Mouse (Mus musculus): ENCODE results near the gene Slc37a1. TPM values are rescaled to one million over a fixed set of nuclear protein-coding genes. Genes with fewer than 3 reads are reported as not detected.

Gene Slc37a1
- total and polyA plus RNA-seq, 3 experiments, result 14.2 to 15.0 TPM; not detected in 1

DNA sequence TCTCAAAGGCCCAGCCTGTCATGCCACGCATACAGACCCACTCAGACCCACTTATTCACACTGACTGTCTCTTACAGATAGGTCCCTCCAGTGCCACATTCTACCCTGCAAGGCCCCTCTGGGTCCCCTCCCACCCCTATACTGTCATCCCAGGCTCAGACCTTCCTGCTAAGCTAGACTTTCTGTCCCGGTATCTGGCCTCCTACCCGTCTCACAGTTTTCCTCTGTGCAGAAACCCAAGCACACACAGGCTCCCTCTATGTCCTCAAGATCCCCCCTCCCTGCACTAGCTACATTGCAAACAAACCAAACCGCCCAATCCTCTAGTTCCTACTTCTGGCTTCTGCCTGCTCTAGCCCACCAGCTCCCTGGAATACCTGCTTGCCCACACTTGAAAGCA, 8.7 kb upstream of the Slc37a1 start:
- peaks cover 2 to 26% of the 10 kb centered on the region in 2 experiments; a peak in 3 of 4 replicates for H3K4me1 ChIP-seq (ENCODE audit: control insufficient read depth in 1 of 2, insufficient read depth in 2 of 2, low read length in 2 of 2)
- no peaks in the 10 kb centered on the region for H3K9me3 ChIP-seq (replicated peaks; ENCODE audit: insufficient read depth, low read length)
- no peak overlapping the region for H3K9ac ChIP-seq (ENCODE audit: control insufficient read depth, low read depth, low read length, poor library complexity, severe bottlenecking)
- TF ChIP-seq BHLHE40 (IDR thresholded peaks at IDR 0.05; ENCODE audit: borderline replicate concordance, low read depth, low read length), result no peak
- no peak for DNase-seq (ENCODE audit: low read depth, low spot score)
- no peak overlapping the region for H3K4me3 ChIP-seq (ENCODE audit: control insufficient read depth in 1 of 2, insufficient read depth in 1 of 2, low read depth in 2 of 2, low read length in 2 of 2)
- H3K79me2 ChIP-seq (ENCODE audit: control insufficient read depth, insufficient read depth, low read length, poor library complexity), result no peaks in the 10 kb centered on the region
- peaks cover 0 to 14% of the 10 kb centered on the region in 2 experiments; a peak in 2 of 4 replicates for H3K36me3 ChIP-seq (ENCODE audit: control insufficient read depth in 1 of 2, insufficient read depth in 2 of 2, low read length in 2 of 2)
- no peaks in the 10 kb centered on the region; a peak in 1 of 4 replicates for H3K27me3 ChIP-seq (ENCODE audit: control insufficient read depth in 1 of 2, insufficient read depth in 2 of 2, low read length in 2 of 2)
- no peak overlapping the region for H3K27ac ChIP-seq (ENCODE audit: control insufficient read depth, low read depth, low read length)

DNA sequence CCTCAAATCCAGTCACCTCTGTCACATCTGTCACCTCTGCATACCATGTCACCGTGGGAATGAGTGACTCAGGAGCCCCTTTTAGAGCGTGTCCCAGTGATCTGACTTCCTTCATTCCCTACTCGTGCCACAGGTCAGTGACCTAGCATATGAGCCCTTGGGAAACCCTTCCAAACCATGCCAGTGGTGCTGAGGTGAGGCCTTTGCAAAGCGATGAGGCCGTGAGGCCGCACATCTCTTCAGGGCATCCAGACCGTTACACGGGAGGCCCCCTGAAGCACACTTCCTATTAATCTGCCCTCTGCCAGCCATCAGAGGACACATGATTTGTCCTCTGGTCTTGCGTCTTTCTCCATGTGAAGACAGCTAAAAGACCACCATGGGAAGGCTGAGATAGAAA, 7.1 kb upstream of the Slc37a1 start:
- no peak for TF ChIP-seq MAZ (IDR thresholded peaks at IDR 0.05; ENCODE audit: low read depth, low read length)
- no peak for TF ChIP-seq SIN3A (IDR thresholded peaks at IDR 0.05; ENCODE audit: low read length)
- H3K27me3 ChIP-seq (ENCODE audit: control insufficient read depth in 1 of 2, insufficient read depth in 2 of 2, low read length in 2 of 2), result no peaks in the 10 kb centered on the region; a peak in 1 of 4 replicates
- no peaks in the 10 kb centered on the region for H3K79me2 ChIP-seq (ENCODE audit: control insufficient read depth, insufficient read depth, low read length, poor library complexity)
- H3K4me3 ChIP-seq (ENCODE audit: control insufficient read depth in 1 of 2, insufficient read depth in 1 of 2, low read depth in 2 of 2, low read length in 2 of 2), result no peak overlapping the region
- H3K27ac ChIP-seq (ENCODE audit: control insufficient read depth, low read depth, low read length), result no peak overlapping the region
- DNase-seq (ENCODE audit: low read depth, low spot score), result no peak
- no peak overlapping the region for H3K9ac ChIP-seq (ENCODE audit: control insufficient read depth, low read depth, low read length, poor library complexity, severe bottlenecking)
- H3K4me1 ChIP-seq (ENCODE audit: control insufficient read depth in 1 of 2, insufficient read depth in 2 of 2, low read length in 2 of 2), result peaks cover 2 to 26% of the 10 kb centered on the region in 2 experiments; a peak in 3 of 4 replicates
- H3K36me3 ChIP-seq (ENCODE audit: control insufficient read depth in 1 of 2, insufficient read depth in 2 of 2, low read length in 2 of 2), result peaks cover 0 to 14% of the 10 kb centered on the region in 2 experiments; a peak in 2 of 4 replicates
- no peaks in the 10 kb centered on the region for H3K9me3 ChIP-seq (replicated peaks; ENCODE audit: insufficient read depth, low read length)

DNA sequence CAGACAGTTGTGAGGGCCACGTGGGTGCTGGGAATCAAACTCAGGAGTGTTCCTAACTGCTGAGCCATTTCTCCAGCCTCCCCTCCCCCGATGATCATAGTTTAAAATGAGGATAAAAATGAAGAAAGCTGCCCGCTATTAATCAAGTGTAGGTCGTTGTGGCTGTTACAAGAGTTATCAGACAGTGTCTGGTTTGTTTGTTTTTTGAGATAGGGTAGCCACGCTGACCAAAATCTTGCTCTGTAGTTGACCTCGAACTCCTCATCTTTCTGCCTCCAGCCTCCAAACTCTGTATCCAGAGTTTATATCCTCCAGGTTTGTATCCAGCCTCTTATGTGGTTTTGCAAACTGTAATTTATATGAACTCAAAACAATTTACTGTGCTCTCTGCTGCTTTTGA, 6.3 kb upstream of the Slc37a1 start:
- no peaks in the 10 kb centered on the region for H3K9me3 ChIP-seq (replicated peaks; ENCODE audit: insufficient read depth, low read length)
- H3K36me3 ChIP-seq (ENCODE audit: control insufficient read depth in 1 of 2, insufficient read depth in 2 of 2, low read length in 2 of 2), result peaks cover 0 to 14% of the 10 kb centered on the region in 2 experiments; a peak in 2 of 4 replicates
- H3K27me3 ChIP-seq (ENCODE audit: control insufficient read depth in 1 of 2, insufficient read depth in 2 of 2, low read length in 2 of 2), result no peaks in the 10 kb centered on the region; a peak in 1 of 4 replicates
- no peak overlapping the region for H3K4me3 ChIP-seq (ENCODE audit: control insufficient read depth in 1 of 2, insufficient read depth in 1 of 2, low read depth in 2 of 2, low read length in 2 of 2)
- no peaks in the 10 kb centered on the region for H3K79me2 ChIP-seq (ENCODE audit: control insufficient read depth, insufficient read depth, low read length, poor library complexity)
- DNase-seq (ENCODE audit: low read depth, low spot score), result no peak
- H3K4me1 ChIP-seq (ENCODE audit: control insufficient read depth in 1 of 2, insufficient read depth in 2 of 2, low read length in 2 of 2), result peaks cover 2 to 23% of the 10 kb centered on the region in 2 experiments; a peak in 3 of 4 replicates
- H3K9ac ChIP-seq (ENCODE audit: control insufficient read depth, low read depth, low read length, poor library complexity, severe bottlenecking), result no peak overlapping the region
- no peak overlapping the region for H3K27ac ChIP-seq (ENCODE audit: control insufficient read depth, low read depth, low read length)
- TF ChIP-seq GABPA (IDR thresholded peaks at IDR 0.05; ENCODE audit: low read depth, low read length) (no peak), BHLHE40 (IDR thresholded peaks at IDR 0.05; ENCODE audit: borderline replicate concordance, low read depth, low read length) (no peak), ETS1 (IDR thresholded peaks at IDR 0.05; ENCODE audit: low read depth, low read length) (0 out of 2 replicates have a peak, but pooled peaks have one; percentile 14), SMC3 (IDR thresholded peaks at IDR 0.05; ENCODE audit: low read depth, low read length) (no peak), EP300 (IDR thresholded peaks at IDR 0.05; ENCODE audit: low read depth in 1 of 2, low read length in 2 of 2) (peak; percentile 47 to 59), ZMIZ1 (IDR thresholded peaks at IDR 0.05; ENCODE audit: low read depth, low read length) (no peak), POLR2A (IDR thresholded peaks at IDR 0.05; ENCODE audit: control insufficient read depth in 1 of 2, insufficient read depth in 1 of 2, low read depth in 1 of 2, low read length in 2 of 2, poor library complexity in 1 of 2) (no peak), HCFC1 (IDR thresholded peaks at IDR 0.05; ENCODE audit: low read depth, low read length) (no peak), USF2 (IDR thresholded peaks at IDR 0.05; ENCODE audit: borderline replicate concordance in 1 of 2, insufficient read depth in 1 of 2, low read depth in 1 of 2, low read length in 2 of 2) (no peak), ELF1 (IDR thresholded peaks at IDR 0.05; ENCODE audit: low read depth, low read length) (no peak), NELFE (IDR thresholded peaks at IDR 0.05; ENCODE audit: low read depth, low read length) (no peak), MYB (IDR thresholded peaks at IDR 0.05; ENCODE audit: low read depth, low read length) (no peak), SIN3A (IDR thresholded peaks at IDR 0.05; ENCODE audit: low read length) (0 out of 2 replicates have a peak, but pooled peaks have one; percentile 17), MEF2A (IDR thresholded peaks at IDR 0.05; ENCODE audit: extremely low read depth, insufficient replicate concordance, low read depth, low read length, poor library complexity, severe bottlenecking) (no peak), JUND (IDR thresholded peaks at IDR 0.05; ENCODE audit: low read depth, low read length) (no peak), NRF1 (IDR thresholded peaks at IDR 0.05; ENCODE audit: insufficient read depth, low read depth, low read length, poor library complexity, severe bottlenecking) (no peak), KAT2A (conservative IDR thresholded peaks at IDR 0.05; ENCODE audit: low read depth, low read length) (no peak), MAZ (IDR thresholded peaks at IDR 0.05; ENCODE audit: low read depth, low read length) (no peak), ZNF384 (IDR thresholded peaks at IDR 0.05; ENCODE audit: low read depth, low read length) (no peak), RCOR1 (IDR thresholded peaks at IDR 0.05; ENCODE audit: low read depth, low read length) (peak; percentile 74), ZC3H11A (IDR thresholded peaks at IDR 0.05; ENCODE audit: low read depth, low read length) (no peak), POLR2AphosphoS2 (IDR thresholded peaks at IDR 0.05; ENCODE audit: low read length) (no peak), CHD1 (IDR thresholded peaks at IDR 0.05; ENCODE audit: low read depth, low read length) (no peak), UBTF (IDR thresholded peaks at IDR 0.05; ENCODE audit: borderline replicate concordance, insufficient read depth, low read depth, low read length) (no peak)

Data from MEL (cell line).